Mouse (Mus musculus) cortical plate, adult 2 months (tissue): ENCODE measurements around the gene Ccdc186.

ENCODE experiments used
- CTCF ChIP-seq: fragments of 200-500 bp; IDR thresholded peaks from 2 replicates; pipeline ENCODE4 v1.5.1; 2011; ENCODE audit warnings: mild to moderate bottlenecking, control low read depth, low read length; ENCODE audit not compliant: insufficient read depth; ENCODE audit errors: extremely low read depth
- POLR2A ChIP-seq: fragments of 200-500 bp; IDR thresholded peaks from 2 replicates; pipeline ENCODE4 v1.6.1; 2011; ENCODE audit warnings: mild to moderate bottlenecking, low read length, control low read depth; ENCODE audit not compliant: insufficient read depth; ENCODE audit errors: extremely low read depth

- no peak for TF ChIP-seq CTCF
- no peak for TF ChIP-seq POLR2A
These were observed 8.2 kb upstream of the Ccdc186 start for GRCm38 (mm10) chr19:56830163-56830562.
